Mouse (Mus musculus): ENCODE results near the gene Fam126b. TPM values are rescaled to one million over a fixed set of nuclear protein-coding genes. Genes with fewer than 3 reads are reported as not detected.
"Not testable (repeated sequence)": the region's sequence is repeated elsewhere in the genome, so short reads cannot be mapped to it uniquely, and the experiment has no call there.

Gene Fam126b
- polyA plus RNA-seq (2015; fragmentation: Nextera tagmentation; extraction: Ambion mirVana): 11.0 and 13.9 TPM in 2 replicates

GRCm38 (mm10) chr1:58586171-58586997 is at the start of gene Fam126b, which contains the start of gene Ndufb3:
TSS of gene Fam126b (minus strand) at chr1:58586323.
TSS of gene Ndufb3 (plus strand) at chr1:58586384.
- under 1% methylated on average over 39 of the region's 41 CpGs for WGBS
- no peaks in the 10 kb centered on the region for H3K9me3 ChIP-seq
- ATAC-seq: peak; percentile 99
- H3K4me3 ChIP-seq (replicated peaks): peak within 1 kb of the TSS; percentile 89
- peaks cover 17% of the 10 kb centered on the region for H3K4me1 ChIP-seq (replicated peaks)
- H3K27me3 ChIP-seq: no peaks in the 10 kb centered on the region
- peaks cover 6% of the 10 kb centered on the region for H3K36me3 ChIP-seq
- H3K27ac ChIP-seq: peak within 1 kb of the TSS; percentile 80
- peak within 1 kb of the TSS; percentile 87 for H3K4me2 ChIP-seq (replicated peaks)
- H3K9ac ChIP-seq (replicated peaks): peak within 1 kb of the TSS; percentile 92

- not testable (repeated sequence) for H3K27me3 ChIP-seq
- WGBS: 92% methylated on average over 2 of the region's 2 CpGs
Measured at GRCm38 (mm10) chr1:58628847-58629246, 42.7 kb upstream of the Fam126b start.

GRCm38 (mm10) chr1:58621996-58622748 is 36.0 kb upstream of the Fam126b start:
- H3K4me1 ChIP-seq (replicated peaks): no peaks in the 10 kb centered on the region
- H3K27me3 ChIP-seq: no peaks in the 10 kb centered on the region
- H3K9me3 ChIP-seq: no peaks in the 10 kb centered on the region
- no peak overlapping the region for H3K9ac ChIP-seq (replicated peaks)
- no peak overlapping the region for H3K4me3 ChIP-seq (replicated peaks)
- no peak for ATAC-seq
- no peaks in the 10 kb centered on the region for H3K36me3 ChIP-seq
- no peak overlapping the region for H3K27ac ChIP-seq
- H3K4me2 ChIP-seq (replicated peaks): no peak overlapping the region
- 76% methylated on average over 7 of the region's 7 CpGs for WGBS

More at GRCm38 (mm10) chr1:58628847-58629246, 42.7 kb upstream of the Fam126b start:
- not testable (repeated sequence) for ATAC-seq; H3K27ac ChIP-seq; H3K9me3 ChIP-seq; H3K4me3 ChIP-seq (replicated peaks); H3K4me1 ChIP-seq (replicated peaks); H3K4me2 ChIP-seq (replicated peaks); H3K36me3 ChIP-seq; H3K9ac ChIP-seq (replicated peaks)

- no peak overlapping the region for H3K4me3 ChIP-seq (replicated peaks)
- no peaks in the 10 kb centered on the region for H3K36me3 ChIP-seq
- no peak overlapping the region for H3K9ac ChIP-seq (replicated peaks)
- H3K4me2 ChIP-seq (replicated peaks): no peak overlapping the region
- no peaks in the 10 kb centered on the region for H3K27me3 ChIP-seq
- H3K9me3 ChIP-seq: no peaks in the 10 kb centered on the region
- H3K4me1 ChIP-seq (replicated peaks): no peaks in the 10 kb centered on the region
- H3K27ac ChIP-seq: no peak overlapping the region
- no peak for ATAC-seq
- WGBS: 86% methylated on average over 3 of the region's 3 CpGs
Measured at GRCm38 (mm10) chr1:58621251-58621650, 35.1 kb upstream of the Fam126b start.

GRCm38 (mm10) chr1:58618766-58619165 is 32.6 kb upstream of the Fam126b start:
- Histone ChIP-seq H3K27me3 (no peaks in the 10 kb centered on the region), H3K4me1 (replicated peaks) (no peaks in the 10 kb centered on the region), H3K9ac (replicated peaks) (no peak overlapping the region), H3K4me3 (replicated peaks) (no peak overlapping the region), H3K27ac (no peak overlapping the region), H3K9me3 (no peaks in the 10 kb centered on the region), H3K4me2 (replicated peaks) (no peak overlapping the region), H3K36me3 (no peaks in the 10 kb centered on the region)
- no peak for ATAC-seq
- WGBS: 84% methylated on average over 2 of the region's 2 CpGs

- Histone ChIP-seq H3K4me3 (replicated peaks) (no peak overlapping the region), H3K27ac (no peak overlapping the region), H3K9ac (replicated peaks) (no peak overlapping the region), H3K9me3 (no peaks in the 10 kb centered on the region), H3K36me3 (no peaks in the 10 kb centered on the region), H3K27me3 (no peaks in the 10 kb centered on the region), H3K4me1 (replicated peaks) (no peaks in the 10 kb centered on the region), H3K4me2 (replicated peaks) (no peak overlapping the region)
- 73% methylated on average over 6 of the region's 6 CpGs for WGBS
- no peak for ATAC-seq
Measured at GRCm38 (mm10) chr1:58617978-58618668, 32.0 kb upstream of the Fam126b start.

- ATAC-seq: no peak
- WGBS: 56% methylated on average over 5 of the region's 5 CpGs
- Histone ChIP-seq H3K9ac (replicated peaks) (no peak overlapping the region), H3K4me1 (replicated peaks) (no peaks in the 10 kb centered on the region), H3K9me3 (no peaks in the 10 kb centered on the region), H3K4me3 (replicated peaks) (no peak overlapping the region), H3K36me3 (no peaks in the 10 kb centered on the region), H3K27me3 (no peaks in the 10 kb centered on the region), H3K27ac (no peak overlapping the region), H3K4me2 (replicated peaks) (no peak overlapping the region)
Measured at GRCm38 (mm10) chr1:58617076-58617475, 31.0 kb upstream of the Fam126b start.

GRCm38 (mm10) chr1:58616176-58616575 is 30.1 kb upstream of the Fam126b start:
- ATAC-seq: no peak
- Histone ChIP-seq H3K36me3 (no peaks in the 10 kb centered on the region), H3K27ac (no peak overlapping the region), H3K4me3 (replicated peaks) (no peak overlapping the region), H3K27me3 (no peaks in the 10 kb centered on the region), H3K4me1 (replicated peaks) (no peaks in the 10 kb centered on the region), H3K4me2 (replicated peaks) (no peak overlapping the region), H3K9ac (replicated peaks) (no peak overlapping the region), H3K9me3 (no peaks in the 10 kb centered on the region)
- WGBS: 76% methylated on average over 3 of the region's 3 CpGs

GRCm38 (mm10) chr1:58615146-58615545 is 29.0 kb upstream of the Fam126b start:
- H3K36me3 ChIP-seq: no peaks in the 10 kb centered on the region
- H3K9ac ChIP-seq (replicated peaks): no peak overlapping the region
- H3K4me2 ChIP-seq (replicated peaks): no peak overlapping the region
- H3K27me3 ChIP-seq: no peaks in the 10 kb centered on the region
- 82% methylated on average over 4 of the region's 4 CpGs for WGBS
- H3K4me3 ChIP-seq (replicated peaks): no peak overlapping the region
- no peak for ATAC-seq
- no peaks in the 10 kb centered on the region for H3K4me1 ChIP-seq (replicated peaks)
- H3K27ac ChIP-seq: no peak overlapping the region
- H3K9me3 ChIP-seq: no peaks in the 10 kb centered on the region

GRCm38 (mm10) chr1:58614424-58614823 is 28.3 kb upstream of the Fam126b start:
- Histone ChIP-seq H3K4me1 (replicated peaks) (no peaks in the 10 kb centered on the region), H3K4me3 (replicated peaks) (no peak overlapping the region), H3K27me3 (no peaks in the 10 kb centered on the region), H3K4me2 (replicated peaks) (no peak overlapping the region), H3K9me3 (no peaks in the 10 kb centered on the region), H3K9ac (replicated peaks) (no peak overlapping the region), H3K27ac (no peak overlapping the region), H3K36me3 (no peaks in the 10 kb centered on the region)
- no peak for ATAC-seq
- 70% methylated on average over 3 of the region's 3 CpGs for WGBS

GRCm38 (mm10) chr1:58613786-58614185 is 27.7 kb upstream of the Fam126b start:
- ATAC-seq: no peak
- 83% methylated on average over 6 of the region's 6 CpGs for WGBS
- H3K4me3 ChIP-seq (replicated peaks): no peak overlapping the region
- H3K4me1 ChIP-seq (replicated peaks): no peaks in the 10 kb centered on the region
- H3K27me3 ChIP-seq: no peaks in the 10 kb centered on the region
- H3K27ac ChIP-seq: no peak overlapping the region
- no peak overlapping the region for H3K9ac ChIP-seq (replicated peaks)
- no peaks in the 10 kb centered on the region for H3K9me3 ChIP-seq
- H3K36me3 ChIP-seq: no peaks in the 10 kb centered on the region
- H3K4me2 ChIP-seq (replicated peaks): no peak overlapping the region

- Histone ChIP-seq H3K4me1 (replicated peaks) (no peaks in the 10 kb centered on the region), H3K9ac (replicated peaks) (no peak overlapping the region), H3K36me3 (no peaks in the 10 kb centered on the region), H3K27ac (no peak overlapping the region), H3K4me2 (replicated peaks) (no peak overlapping the region), H3K4me3 (replicated peaks) (no peak overlapping the region), H3K9me3 (no peaks in the 10 kb centered on the region), H3K27me3 (no peaks in the 10 kb centered on the region)
- 45% methylated on average over 1 of the region's 1 CpGs for WGBS
- no peak for ATAC-seq
Measured at GRCm38 (mm10) chr1:58610611-58611010, 24.5 kb upstream of the Fam126b start.
